Mouse (Mus musculus): ENCODE data around the gene Galk1.

The Galk1 gene

GRCm38 (mm10) chr11:116012262-116012947 lies at the start of gene Galk1:
Galk1 (minus strand) TSS chr11:116012719.
- peak; percentile 95 for DNase-seq (ENCODE audit: low read depth)

GRCm38 (mm10) chr11:116061641-116062415 lies 49.3 kb upstream of the Galk1 start:
- no peak for DNase-seq (ENCODE audit: low read depth)

- no peak for DNase-seq (ENCODE audit: low read depth)
Observed at GRCm38 (mm10) chr11:116060596-116060995, 48.1 kb upstream of the Galk1 start.

GRCm38 (mm10) chr11:116059691-116060025 lies 47.1 kb upstream of the Galk1 start:
- DNase-seq (ENCODE audit: low read depth), result no peak

- no peak for DNase-seq (ENCODE audit: low read depth)
Observed at GRCm38 (mm10) chr11:116058868-116059690, 46.6 kb upstream of the Galk1 start.

GRCm38 (mm10) chr11:116058022-116058614 lies 45.6 kb upstream of the Galk1 start:
- no peak for DNase-seq (ENCODE audit: low read depth)

- no peak for DNase-seq (ENCODE audit: low read depth)
Observed at GRCm38 (mm10) chr11:116057237-116057881, 44.8 kb upstream of the Galk1 start.

GRCm38 (mm10) chr11:116055873-116056272 lies 43.4 kb upstream of the Galk1 start:
- no peak for DNase-seq (ENCODE audit: low read depth)

- DNase-seq (ENCODE audit: low read depth), result no peak
Observed at GRCm38 (mm10) chr11:116053510-116054229, 41.2 kb upstream of the Galk1 start.

- no peak for DNase-seq (ENCODE audit: low read depth)
Observed at GRCm38 (mm10) chr11:116050196-116050595, 37.7 kb upstream of the Galk1 start.

- no peak for DNase-seq (ENCODE audit: low read depth)
Observed at GRCm38 (mm10) chr11:116049610-116050009, 37.1 kb upstream of the Galk1 start.

GRCm38 (mm10) chr11:116045173-116045572 lies 32.7 kb upstream of the Galk1 start:
- no peak for DNase-seq (ENCODE audit: low read depth)

GRCm38 (mm10) chr11:116043286-116043685 lies 30.8 kb upstream of the Galk1 start:
- DNase-seq (ENCODE audit: low read depth), result peak; percentile 75

- DNase-seq (ENCODE audit: low read depth), result no peak
Observed at GRCm38 (mm10) chr11:116042372-116043138, 30.0 kb upstream of the Galk1 start.

- no peak for DNase-seq (ENCODE audit: low read depth)
Observed at GRCm38 (mm10) chr11:116041833-116042232, 29.3 kb upstream of the Galk1 start.

- DNase-seq (ENCODE audit: low read depth), result no peak
Observed at GRCm38 (mm10) chr11:116040593-116040992, 28.1 kb upstream of the Galk1 start.

- no peak for DNase-seq (ENCODE audit: low read depth)
Observed at GRCm38 (mm10) chr11:116037826-116038225, 25.3 kb upstream of the Galk1 start.

- DNase-seq (ENCODE audit: low read depth), result no peak
Observed at GRCm38 (mm10) chr11:116036671-116037070, 24.2 kb upstream of the Galk1 start.

- DNase-seq (ENCODE audit: low read depth), result no peak
Observed at GRCm38 (mm10) chr11:116034584-116034983, 22.1 kb upstream of the Galk1 start.
